Mouse (Mus musculus): ENCODE data around the gene Cyp2c23.

Gene Cyp2c23

DNA sequence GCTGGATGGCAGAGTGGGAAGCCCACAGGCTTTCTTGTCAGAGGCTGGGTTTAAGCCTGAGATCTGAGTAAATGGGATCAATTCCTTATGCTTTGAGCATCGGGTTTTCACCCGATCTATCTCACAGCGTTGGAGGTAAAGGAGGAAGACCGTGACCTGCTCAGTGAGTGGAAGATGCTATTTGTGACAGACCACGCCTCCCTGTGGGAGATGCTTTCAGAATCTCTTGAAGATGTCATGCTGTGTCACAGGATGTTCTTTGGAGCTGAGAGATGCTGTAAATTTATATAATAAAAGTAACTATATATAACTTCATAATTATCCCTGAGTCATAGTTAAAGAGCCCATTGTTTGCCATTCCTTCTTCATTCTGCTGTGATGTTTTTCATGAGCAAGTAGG lies 28.3 kb downstream of the Cyp2c23 start:
- no peak for DNase-seq (ENCODE audit: low read depth, low spot score)
- Histone ChIP-seq H3K27me3 (ENCODE audit: control insufficient read depth, insufficient read depth, low read length, poor library complexity, severe bottlenecking) (no peaks in the 10 kb centered on the region), H3K36me3 (ENCODE audit: control insufficient read depth, insufficient read depth, low read length, poor library complexity, severe bottlenecking) (no peaks in the 10 kb centered on the region)

DNA sequence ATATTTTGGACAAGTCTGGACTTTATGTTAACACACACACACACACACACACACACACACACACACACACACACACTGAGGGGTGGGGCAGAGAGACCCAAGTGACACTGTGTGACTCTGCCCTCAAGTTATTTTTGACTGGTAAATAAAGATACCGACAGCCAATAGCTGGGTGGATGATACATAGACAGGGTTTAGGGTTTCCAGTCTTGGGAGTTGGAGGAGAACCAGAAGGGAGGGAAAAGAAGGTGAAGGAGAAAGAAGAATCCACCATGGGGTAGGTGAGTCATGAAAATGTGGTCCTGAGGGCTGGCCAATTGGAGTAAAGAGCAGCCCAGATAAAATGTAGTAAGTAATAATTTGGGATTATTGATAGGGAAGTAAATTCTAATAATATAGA lies 28.9 kb downstream of the Cyp2c23 start:
- H3K36me3 ChIP-seq (ENCODE audit: control insufficient read depth, insufficient read depth, low read length, poor library complexity, severe bottlenecking), result no peaks in the 10 kb centered on the region
- no peak for DNase-seq (ENCODE audit: low read depth, low spot score)
- H3K27me3 ChIP-seq (ENCODE audit: control insufficient read depth, insufficient read depth, low read length, poor library complexity, severe bottlenecking), result no peaks in the 10 kb centered on the region

DNA sequence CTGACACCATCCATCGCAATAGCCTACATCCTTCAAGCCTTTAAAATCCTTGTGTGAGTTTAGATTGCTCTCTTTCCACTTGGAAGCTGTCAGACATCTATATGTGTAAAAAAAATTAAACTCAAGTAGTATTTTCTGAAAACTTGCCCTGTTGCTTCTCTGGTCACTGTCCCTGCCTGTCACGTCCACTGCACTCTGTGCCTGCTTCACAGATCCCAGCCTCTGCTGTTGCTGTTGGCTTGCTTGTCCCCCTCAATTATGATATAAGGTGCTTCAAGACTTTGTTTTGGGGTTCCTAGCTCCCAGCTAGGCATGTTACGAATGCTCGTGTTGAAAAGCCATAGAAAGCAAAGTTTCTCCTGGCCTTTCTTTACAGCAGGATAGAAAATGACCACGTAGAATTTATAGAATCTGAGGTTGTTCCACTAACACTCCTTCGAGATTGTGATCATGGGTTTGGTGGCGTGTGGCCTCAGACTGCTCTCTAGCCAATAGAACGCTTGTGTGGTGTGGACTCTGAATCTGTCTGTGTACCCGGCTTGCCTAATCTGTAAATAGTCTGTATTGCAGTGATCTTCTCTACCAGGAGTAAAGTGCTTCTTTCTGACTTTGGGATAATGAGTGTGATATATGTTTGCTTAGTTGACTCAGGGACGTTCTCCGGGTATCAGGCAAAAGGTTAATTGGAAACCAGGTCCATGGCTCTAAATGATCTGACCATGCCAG lies 30.0 kb downstream of the Cyp2c23 start:
- no peak for DNase-seq (ENCODE audit: low read depth, low spot score)
- H3K36me3 ChIP-seq (ENCODE audit: control insufficient read depth, insufficient read depth, low read length, poor library complexity, severe bottlenecking), result no peaks in the 10 kb centered on the region
- H3K27me3 ChIP-seq (ENCODE audit: control insufficient read depth, insufficient read depth, low read length, poor library complexity, severe bottlenecking), result no peaks in the 10 kb centered on the region

DNA sequence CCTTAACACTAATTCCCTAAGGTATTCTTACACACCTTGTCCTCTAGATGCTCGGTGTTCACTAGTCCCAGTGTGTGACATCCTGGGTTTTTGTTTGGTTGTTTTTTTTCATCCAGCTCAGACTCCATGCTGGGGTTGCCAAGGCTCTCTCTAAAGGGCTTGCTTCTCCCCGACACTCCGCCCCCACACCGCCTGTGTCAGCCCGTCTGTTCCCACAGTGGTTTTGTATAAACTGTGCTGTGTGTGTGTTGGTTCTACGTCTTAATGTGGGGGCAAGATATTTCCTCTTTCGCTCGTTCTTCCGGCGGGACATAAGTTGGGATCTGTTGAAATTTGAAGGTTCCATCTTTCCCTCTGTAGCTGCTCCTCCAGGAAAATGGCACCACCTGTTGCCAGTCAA lies 30.9 kb downstream of the Cyp2c23 start:
- Histone ChIP-seq H3K27me3 (ENCODE audit: control insufficient read depth, insufficient read depth, low read length, poor library complexity, severe bottlenecking) (no peaks in the 10 kb centered on the region), H3K36me3 (ENCODE audit: control insufficient read depth, insufficient read depth, low read length, poor library complexity, severe bottlenecking) (no peaks in the 10 kb centered on the region)
- DNase-seq (ENCODE audit: low read depth, low spot score), result no peak

DNA sequence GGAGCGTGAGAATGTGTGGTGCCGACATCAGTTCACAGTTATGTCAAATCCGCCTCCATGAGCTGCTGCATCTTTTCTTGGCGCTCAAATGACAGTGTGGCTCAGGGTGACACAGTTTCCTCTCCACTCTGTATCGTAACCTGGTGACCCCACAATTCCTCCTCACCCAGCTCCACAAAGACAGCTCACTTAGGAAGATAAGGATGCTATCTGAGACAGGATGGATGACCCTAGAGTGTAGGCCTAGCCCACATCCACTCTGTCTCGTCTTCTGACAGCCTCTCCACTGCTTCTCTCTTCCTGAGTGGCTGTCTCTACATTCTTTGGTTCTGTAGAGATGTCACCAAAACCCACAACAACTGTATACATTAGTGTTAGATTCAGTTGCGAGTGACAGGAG lies 33.6 kb downstream of the Cyp2c23 start:
- Histone ChIP-seq H3K36me3 (ENCODE audit: control insufficient read depth, insufficient read depth, low read length, poor library complexity, severe bottlenecking) (no peaks in the 10 kb centered on the region), H3K27me3 (ENCODE audit: control insufficient read depth, insufficient read depth, low read length, poor library complexity, severe bottlenecking) (no peaks in the 10 kb centered on the region)
- DNase-seq (ENCODE audit: low read depth, low spot score), result no peak

DNA sequence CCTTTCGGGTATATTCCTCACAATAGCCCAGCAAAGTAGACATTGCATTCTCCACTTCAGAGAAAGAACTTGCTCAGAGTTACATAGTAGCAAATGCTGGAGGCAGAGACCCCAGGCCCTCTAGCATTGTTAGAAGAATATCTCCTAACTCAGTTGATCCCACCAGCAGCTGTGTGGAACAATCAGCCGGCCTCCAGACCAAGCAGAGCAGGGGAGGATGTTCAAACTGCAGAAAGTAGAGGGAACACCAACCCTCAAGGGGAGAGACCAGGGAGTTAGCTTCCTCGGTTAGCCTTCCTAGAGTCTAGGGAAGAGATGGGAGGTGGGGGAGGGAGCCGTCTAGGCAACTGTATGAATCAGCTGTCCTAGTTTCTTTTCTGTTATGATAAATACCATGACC lies 36.5 kb downstream of the Cyp2c23 start:
- no peaks in the 10 kb centered on the region for H3K36me3 ChIP-seq (ENCODE audit: control insufficient read depth, insufficient read depth, low read length, poor library complexity, severe bottlenecking)
- no peak for DNase-seq (ENCODE audit: low read depth, low spot score)

DNA sequence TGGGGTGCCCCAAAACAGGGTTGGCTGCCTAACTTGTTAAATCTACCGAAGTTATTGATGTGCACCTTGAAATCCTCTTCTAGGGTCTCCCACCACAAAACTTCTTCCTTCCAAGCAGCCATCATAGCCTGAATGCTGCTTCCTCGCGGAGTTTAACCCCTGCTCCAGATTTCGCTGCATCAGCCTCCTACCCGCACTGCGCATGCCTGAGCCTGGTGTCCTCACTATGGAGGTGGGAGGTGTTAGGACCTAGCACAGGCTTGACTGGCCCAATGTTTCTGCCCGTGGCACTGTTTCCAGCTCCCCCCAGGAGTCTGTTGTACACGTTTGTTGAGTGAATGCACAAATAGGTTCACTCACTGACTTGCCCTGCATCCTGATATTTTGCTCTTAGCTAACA lies 38.6 kb downstream of the Cyp2c23 start:
- no peak for DNase-seq (ENCODE audit: low read depth, low spot score)
- no peaks in the 10 kb centered on the region for H3K27me3 ChIP-seq (ENCODE audit: control insufficient read depth, insufficient read depth, low read length, poor library complexity, severe bottlenecking)
- H3K36me3 ChIP-seq (ENCODE audit: control insufficient read depth, insufficient read depth, low read length, poor library complexity, severe bottlenecking), result no peaks in the 10 kb centered on the region

More for the DNA sequence above, 36.5 kb downstream of the Cyp2c23 start:
- no peaks in the 10 kb centered on the region for H3K27me3 ChIP-seq (ENCODE audit: control insufficient read depth, insufficient read depth, low read length, poor library complexity, severe bottlenecking)

DNA sequence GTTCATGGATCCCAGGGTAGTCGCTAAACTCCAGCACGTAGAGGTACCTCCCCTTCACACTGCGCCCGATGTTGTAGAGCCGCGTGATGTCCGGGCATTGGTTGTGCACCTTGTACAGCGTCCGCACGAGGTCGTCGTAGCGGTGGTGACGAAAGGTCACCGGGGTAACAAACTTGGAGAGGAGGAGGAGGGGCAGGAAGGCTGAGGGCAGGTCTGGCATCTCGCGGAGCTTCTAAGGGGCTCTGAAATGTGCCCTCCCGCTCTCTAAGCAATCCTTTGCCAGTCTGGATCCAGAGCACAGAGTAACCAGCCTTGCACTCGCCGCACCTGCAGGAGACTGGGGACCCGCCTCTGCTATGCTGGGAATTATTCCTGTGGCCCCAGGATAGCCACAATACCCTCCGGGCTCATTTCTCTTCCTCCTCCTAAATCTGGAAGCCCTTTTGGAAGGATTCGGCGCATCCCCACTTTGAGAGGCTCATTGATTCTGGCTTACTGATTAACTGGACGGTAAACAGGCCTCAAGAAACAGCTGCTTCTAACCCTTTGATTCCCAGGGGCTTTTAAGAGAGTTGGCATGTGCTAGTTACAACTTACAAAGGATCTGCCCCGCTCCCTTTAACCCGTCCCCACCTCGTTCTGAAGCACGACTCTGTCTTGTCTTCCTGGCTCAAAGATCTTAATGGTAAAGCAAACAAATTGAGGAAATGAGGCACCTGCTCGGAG lies 42.8 kb downstream of the Cyp2c23 start, which contains the start of gene Cpn1:
TSS of gene Cpn1 (minus strand) at position 488 of the 726 bp plus-strand sequence.
- Histone ChIP-seq H3K27me3 (ENCODE audit: control insufficient read depth, insufficient read depth, low read length, poor library complexity, severe bottlenecking) (no peaks in the 10 kb centered on the region), H3K36me3 (ENCODE audit: control insufficient read depth, insufficient read depth, low read length, poor library complexity, severe bottlenecking) (no peaks in the 10 kb centered on the region)
- DNase-seq (ENCODE audit: low read depth, low spot score), result no peak

DNA sequence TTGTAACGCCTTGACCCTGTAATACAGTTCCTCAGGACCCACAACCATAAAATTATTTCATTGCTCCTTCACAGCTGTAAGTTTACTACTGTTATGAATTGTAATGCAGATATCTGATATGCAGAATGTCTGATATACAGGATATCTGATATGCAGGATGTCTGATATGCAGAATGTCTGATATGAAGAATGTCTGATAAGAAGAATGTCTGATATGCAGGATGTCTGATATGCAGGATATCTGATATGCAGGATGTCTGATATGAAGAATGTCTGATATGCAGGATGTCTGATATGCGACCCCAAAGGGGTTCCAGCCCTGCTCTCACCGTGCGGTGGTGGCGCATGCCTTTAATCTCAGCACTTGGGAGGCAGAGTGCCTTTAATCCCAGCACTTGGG lies 47.0 kb downstream of the Cyp2c23 start:
- Histone ChIP-seq H3K36me3 (ENCODE audit: control insufficient read depth, insufficient read depth, low read length, poor library complexity, severe bottlenecking) (no peaks in the 10 kb centered on the region), H3K27me3 (ENCODE audit: control insufficient read depth, insufficient read depth, low read length, poor library complexity, severe bottlenecking) (no peaks in the 10 kb centered on the region)
- DNase-seq (ENCODE audit: low read depth, low spot score), result no peak

DNA sequence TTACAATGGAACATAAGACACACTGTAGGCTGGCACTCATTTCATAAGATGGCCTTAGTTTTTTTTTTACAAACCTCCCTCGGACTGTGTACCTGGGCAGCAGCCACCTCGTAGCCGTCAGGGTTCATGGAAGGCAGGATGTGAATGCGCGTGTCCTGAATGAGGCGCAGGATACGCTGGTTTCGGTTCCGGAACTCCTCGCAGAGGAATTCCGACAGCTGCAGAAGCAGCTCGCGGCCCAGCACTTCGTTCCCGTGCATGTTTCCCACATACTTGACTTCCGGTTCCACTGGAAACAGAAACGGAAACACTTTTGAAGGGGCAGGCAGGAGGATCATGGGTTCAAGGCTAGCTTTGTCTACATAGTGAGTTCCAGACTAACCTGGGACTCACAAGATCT lies 48.3 kb downstream of the Cyp2c23 start:
- Histone ChIP-seq H3K36me3 (ENCODE audit: control insufficient read depth, insufficient read depth, low read length, poor library complexity, severe bottlenecking) (no peaks in the 10 kb centered on the region), H3K27me3 (ENCODE audit: control insufficient read depth, insufficient read depth, low read length, poor library complexity, severe bottlenecking) (no peaks in the 10 kb centered on the region)
- no peak for DNase-seq (ENCODE audit: low read depth, low spot score)

DNA sequence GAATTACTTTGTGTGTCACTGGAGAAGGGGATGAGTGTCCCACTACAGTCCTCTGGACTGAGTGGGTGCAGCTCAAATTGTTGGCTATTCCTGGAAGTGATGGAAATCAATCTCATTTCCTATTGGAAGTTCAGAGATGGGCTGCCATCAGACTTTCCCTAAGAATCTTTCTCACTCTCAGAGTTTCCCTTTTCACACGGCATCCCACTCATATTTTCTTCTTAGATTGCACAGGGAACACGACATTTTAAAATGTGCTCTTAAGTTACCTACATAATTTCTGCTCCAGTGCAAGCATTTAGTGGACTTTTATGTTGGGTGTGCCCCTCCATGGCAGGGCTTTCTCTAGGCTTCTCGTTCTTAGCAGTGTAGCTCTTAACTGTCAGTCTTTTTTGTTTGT lies 51.2 kb downstream of the Cyp2c23 start:
- DNase-seq (ENCODE audit: low read depth, low spot score), result no peak
- Histone ChIP-seq H3K36me3 (ENCODE audit: control insufficient read depth, insufficient read depth, low read length, poor library complexity, severe bottlenecking) (no peaks in the 10 kb centered on the region), H3K27me3 (ENCODE audit: control insufficient read depth, insufficient read depth, low read length, poor library complexity, severe bottlenecking) (no peaks in the 10 kb centered on the region)

DNA sequence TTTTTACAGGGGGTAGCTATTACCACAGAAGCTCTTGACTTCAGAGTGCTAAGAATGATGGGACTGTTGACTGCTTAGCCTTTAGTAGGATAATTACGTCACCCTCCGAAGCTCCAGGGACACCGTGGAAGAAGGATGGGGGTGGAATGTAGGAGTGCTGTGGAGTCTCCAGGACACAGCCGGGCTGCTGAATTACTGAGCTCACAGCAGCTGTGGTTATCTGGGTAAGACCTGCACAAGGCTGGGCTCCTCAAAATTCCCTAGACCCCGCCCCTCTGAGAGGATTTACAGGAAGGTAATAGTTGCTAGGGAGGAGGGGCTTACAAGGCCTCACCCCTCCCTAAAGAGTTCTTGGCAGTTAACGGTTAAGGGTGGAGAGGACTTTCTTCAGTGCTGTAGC lies 52.3 kb downstream of the Cyp2c23 start:
- H3K36me3 ChIP-seq (ENCODE audit: control insufficient read depth, insufficient read depth, low read length, poor library complexity, severe bottlenecking), result no peaks in the 10 kb centered on the region
- DNase-seq (ENCODE audit: low read depth, low spot score), result no peak

DNA sequence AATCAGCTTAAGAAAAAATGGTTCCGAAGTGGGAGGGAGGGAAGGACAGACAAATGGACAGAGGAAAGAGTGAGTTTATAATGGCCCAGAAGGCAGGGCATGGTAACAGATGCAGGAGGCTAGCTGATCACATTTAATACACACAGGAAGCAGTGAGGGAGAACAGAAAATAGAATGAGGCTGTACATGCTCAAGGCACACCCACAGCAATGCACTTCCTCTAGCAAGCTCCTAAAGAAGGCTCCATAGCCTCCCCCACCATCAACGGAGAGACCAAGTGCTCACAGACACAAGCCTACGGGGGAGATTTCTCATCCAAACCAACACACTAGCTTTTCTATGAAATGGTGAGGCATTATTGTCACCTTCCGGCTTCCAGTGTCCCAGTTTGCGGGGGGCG lies 54.8 kb downstream of the Cyp2c23 start:
- Histone ChIP-seq H3K36me3 (ENCODE audit: control insufficient read depth, insufficient read depth, low read length, poor library complexity, severe bottlenecking) (no peaks in the 10 kb centered on the region), H3K27me3 (ENCODE audit: control insufficient read depth, insufficient read depth, low read length, poor library complexity, severe bottlenecking) (no peaks in the 10 kb centered on the region)
- DNase-seq (ENCODE audit: low read depth, low spot score), result no peak

More for the DNA sequence above, 52.3 kb downstream of the Cyp2c23 start:
- no peaks in the 10 kb centered on the region for H3K27me3 ChIP-seq (ENCODE audit: control insufficient read depth, insufficient read depth, low read length, poor library complexity, severe bottlenecking)

DNA sequence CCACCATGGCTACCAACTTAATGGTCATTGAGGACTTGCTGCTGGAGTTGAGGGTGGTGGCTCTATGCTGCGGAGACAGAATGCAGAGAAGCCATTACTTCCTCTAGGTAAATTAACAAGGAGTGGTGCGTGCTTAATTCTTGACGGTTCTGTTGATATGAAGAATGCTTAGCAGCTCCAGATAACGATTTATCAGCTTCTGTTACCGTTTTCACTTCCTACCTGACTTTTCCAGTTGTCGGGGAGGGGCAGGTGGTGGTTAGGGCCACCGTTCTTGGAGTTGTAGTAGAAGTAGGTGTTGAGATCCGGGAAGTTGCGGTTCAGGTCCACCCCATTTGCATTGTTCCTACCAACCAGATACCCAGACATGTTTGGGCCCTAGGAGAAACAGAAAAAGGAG lies 55.3 kb downstream of the Cyp2c23 start:
- Histone ChIP-seq H3K27me3 (ENCODE audit: control insufficient read depth, insufficient read depth, low read length, poor library complexity, severe bottlenecking) (no peaks in the 10 kb centered on the region), H3K36me3 (ENCODE audit: control insufficient read depth, insufficient read depth, low read length, poor library complexity, severe bottlenecking) (no peaks in the 10 kb centered on the region)
- DNase-seq (ENCODE audit: low read depth, low spot score), result no peak

DNA sequence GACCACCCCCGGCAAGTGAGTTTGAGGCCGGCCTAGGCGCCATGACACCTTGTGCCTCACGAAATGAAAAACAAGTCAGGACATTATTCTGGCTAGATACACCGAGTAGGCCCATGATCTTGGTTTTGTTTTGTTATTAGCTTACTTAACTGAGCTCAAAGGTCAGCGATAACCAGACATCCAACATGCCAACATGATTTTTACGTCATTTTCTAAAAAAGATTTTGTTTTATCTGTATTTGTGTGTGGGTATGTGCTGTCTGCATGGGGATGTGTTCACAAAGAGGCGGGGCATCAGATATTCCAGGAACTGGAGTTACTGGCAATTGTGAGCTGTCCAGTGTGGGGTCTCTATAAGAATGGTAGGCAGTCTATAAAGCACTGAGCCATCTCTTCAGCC lies 56.9 kb downstream of the Cyp2c23 start:
- no peaks in the 10 kb centered on the region for H3K27me3 ChIP-seq (ENCODE audit: control insufficient read depth, insufficient read depth, low read length, poor library complexity, severe bottlenecking)

More for the DNA sequence above, 56.9 kb downstream of the Cyp2c23 start:
- DNase-seq (ENCODE audit: low read depth, low spot score), result no peak
- H3K36me3 ChIP-seq (ENCODE audit: control insufficient read depth, insufficient read depth, low read length, poor library complexity, severe bottlenecking), result no peaks in the 10 kb centered on the region

Measured in splenic B cell, adult 2 months (primary cell).